ENCODE assay signal across 10 mouse cellular contexts in the genomic region with DNA sequence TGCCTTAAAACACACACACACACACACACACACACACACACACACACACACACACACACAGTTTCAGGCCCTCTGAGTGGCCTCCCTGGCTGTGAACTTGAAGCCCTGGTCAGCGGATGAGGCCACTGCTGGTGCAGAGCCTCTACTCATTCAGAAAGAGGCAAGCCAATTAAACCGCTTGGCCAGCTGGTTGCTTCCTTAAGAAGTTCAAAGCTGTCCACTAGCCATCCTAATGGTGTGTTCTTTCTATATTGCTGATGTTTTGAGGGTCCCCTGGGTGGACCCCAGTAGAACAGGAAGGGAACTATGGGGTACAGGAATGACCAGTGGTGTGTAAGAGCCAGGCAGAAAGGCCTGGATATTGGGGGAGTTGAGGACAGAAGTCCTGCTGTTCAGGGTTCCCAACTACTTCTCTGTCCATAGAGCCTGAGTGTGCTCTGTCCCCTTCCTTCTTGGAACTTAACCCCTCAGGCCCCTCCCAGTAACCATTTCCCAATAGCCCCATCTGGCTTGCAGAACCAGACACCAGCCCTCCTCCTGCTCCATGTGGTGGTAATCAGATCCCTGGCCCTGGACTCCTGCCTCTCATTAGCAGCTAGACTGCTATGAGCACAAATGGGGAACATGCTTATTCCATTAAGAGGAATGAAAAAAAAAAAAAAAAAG.
DNase-seq lines count a peak whose midpoint lies in the region; ATAC-seq lines count a peak whose summit lies in the region.
"Had no signal": no experiment of that assay in that cellular context is flagged by ENCODE, and none has a peak within 500 bp of the region (broad histone marks: within the 10 kb centered on the region; RNA-seq: fewer than 3 reads in every experiment).

No protein-coding gene starts in this region.

- H3K27me3 ChIP-seq in kidney, embryonic 15.5 days, result no peaks in the 10 kb centered on the region
- no peaks in the 10 kb centered on the region for H3K27me3 ChIP-seq in embryonic facial prominence, embryonic 12.5 days
- H3K27me3 ChIP-seq in limb, embryonic 10.5 days (ENCODE audit: low read depth, poor library complexity, severe bottlenecking), result no peaks in the 10 kb centered on the region

- no peak overlapping the region for H3K9ac ChIP-seq in kidney, embryonic 15.5 days
- H3K9ac ChIP-seq in embryonic facial prominence, embryonic 12.5 days, result no peak overlapping the region

- H3K27ac ChIP-seq in kidney, embryonic 15.5 days, result no peak overlapping the region
- H3K27ac ChIP-seq in embryonic facial prominence, embryonic 12.5 days, result no peak overlapping the region
- H3K27ac ChIP-seq in limb, embryonic 10.5 days, result peak overlapping the region; percentile 81

- H3K4me1 ChIP-seq in kidney, embryonic 15.5 days, result no peaks in the 10 kb centered on the region
- H3K4me1 ChIP-seq in embryonic facial prominence, embryonic 12.5 days, result peaks cover 17% of the 10 kb centered on the region
- H3K4me1 ChIP-seq in limb, embryonic 10.5 days, result peaks cover 45% of the 10 kb centered on the region

- 77% methylated on average over 2 of the region's 2 CpGs for WGBS in kidney, embryonic 15.5 days
- WGBS in embryonic facial prominence, embryonic 12.5 days, result 66% methylated on average over 2 of the region's 2 CpGs
- 53% methylated on average over 2 of the region's 2 CpGs for WGBS in limb, embryonic 10.5 days

- H3K4me3 ChIP-seq in kidney, embryonic 15.5 days (replicated peaks), result no peak overlapping the region
- H3K4me3 ChIP-seq in embryonic facial prominence, embryonic 12.5 days, result no peak overlapping the region
- no peak overlapping the region for H3K4me3 ChIP-seq in limb, embryonic 10.5 days
- H3K4me3 ChIP-seq: erythroblast, embryonic 14.5 days had no signal

- H3K36me3 ChIP-seq in kidney, embryonic 15.5 days, result no peaks in the 10 kb centered on the region
- H3K36me3 ChIP-seq in embryonic facial prominence, embryonic 12.5 days, result no peaks in the 10 kb centered on the region
- 0 out of 2 replicates have a peak, but pooled peaks cover 3% of the 10 kb centered on the region for H3K36me3 ChIP-seq in limb, embryonic 10.5 days

- ATAC-seq in kidney, embryonic 15.5 days (replicated peaks; ENCODE audit: low FRiP score), result peak; percentile 52
- peak; percentile 78; the same call in 1 of the 2 replicates for ATAC-seq in embryonic facial prominence, embryonic 12.5 days (ENCODE audit: insufficient number of reproducible peaks, insufficient read depth, low FRiP score, low TSS enrichment)

- DNase-seq in kidney, adult 11 months, result no peak
- DNase-seq in limb, embryonic 10.5 days (ENCODE audit: low spot score), result peak; percentile 85
- peak; percentile 31 for DNase-seq in retina, postnatal 1 day
- no peak for DNase-seq in thymus, postnatal 36 days
- DNase-seq in adrenal gland, adult 2 months, result no peak
- DNase-seq: right cerebral cortex, postnatal 4 days; thymus, postnatal 4 days had no signal

- no peak overlapping the region for H3K4me2 ChIP-seq in kidney, embryonic 15.5 days
- no peak overlapping the region for H3K4me2 ChIP-seq in embryonic facial prominence, embryonic 12.5 days (replicated peaks)

- H3K9me3 ChIP-seq in kidney, embryonic 15.5 days (replicated peaks), result no peaks in the 10 kb centered on the region
- H3K9me3 ChIP-seq in embryonic facial prominence, embryonic 12.5 days, result no peaks in the 10 kb centered on the region
- H3K9me3 ChIP-seq in limb, embryonic 10.5 days (replicated peaks), result no peaks in the 10 kb centered on the region

Comparison
In these comparisons a context has a peak if more than half of its experiments do, and no peak if none do; other contexts are left out.
1. DNase-seq: peak in limb, embryonic 10.5 days (single experiment) and retina, postnatal 1 day (single experiment); none in kidney, adult 11 months (single experiment), thymus, postnatal 36 days (0 of 2) and adrenal gland, adult 2 months (single experiment).